Mouse (Mus musculus): ENCODE results near the gene Itpr2.

DNA sequence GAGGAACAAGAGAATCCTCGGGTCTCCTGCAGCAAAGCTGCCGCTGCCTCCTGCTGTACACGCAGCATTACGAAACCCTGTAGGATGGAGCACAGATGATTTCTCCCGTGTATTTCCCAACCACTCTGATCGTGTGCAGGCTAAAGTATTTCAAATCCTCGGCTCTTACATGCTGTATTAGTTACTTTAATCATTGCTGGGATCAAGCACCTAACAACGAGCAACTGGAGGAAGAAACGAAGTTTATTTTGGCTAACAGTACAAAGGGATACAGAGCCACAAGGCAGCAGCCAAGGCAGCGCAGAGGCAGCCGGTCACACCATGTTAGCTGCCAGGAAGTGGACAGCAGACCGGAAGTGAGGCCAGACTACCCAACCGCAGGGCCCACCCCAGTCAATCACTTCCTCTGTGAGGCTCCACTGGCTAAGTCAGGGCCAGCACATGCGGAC, 331.4 kb downstream of the Itpr2 start:
- TF ChIP-seq CTCF (conservative IDR thresholded peaks at IDR 0.05; ENCODE audit: insufficient read depth, insufficient read length, low read depth, low read length) (no peak), POLR2A (IDR thresholded peaks at IDR 0.05; ENCODE audit: low read depth, low read length) (no peak)

Data from kidney, adult 2 months (tissue).